Mouse (Mus musculus) megakaryocyte-erythroid progenitor cell, adult 5-6 weeks (primary cell): ENCODE results near the gene Shc4. TPM values are rescaled to one million over a fixed set of nuclear protein-coding genes. Genes with fewer than 3 reads are reported as not detected.

ENCODE experiments used
- ATAC-seq: replicated peaks from 2 replicates; pipeline ENCODE4 v1.8.0; 2016; ENCODE audit warnings: mild to moderate bottlenecking, inconsistent platforms; ENCODE audit not compliant: severe bottlenecking, poor library complexity, low FRiP score, low TSS enrichment
- total RNA-seq, 2 experiments: library from RNA; stranded (forward) in 1 of 2; stranded (reverse) in 1 of 2; fragments of 200-1000, 215-1000 nt in 1 of 2; fragments of >200 nt in 1 of 2; fragmentation: Nextera tagmentation in 1 of 2; gene quantifications; 2 replicates each; pipeline ENCODE4 v1.2.3; 2014 to 2017

Gene Shc4
- total RNA-seq (2014; fragmentation: Nextera tagmentation), result 0.98 and 3.3 TPM in 2 replicates
- 1.0 and 1.2 TPM in 2 replicates for total RNA-seq (2017)

- no peak for ATAC-seq
Observed at GRCm38 (mm10) chr2:125724086-125724430, at the start of gene Shc4. TSS of gene Shc4 (minus strand) at chr2:125724148.

- ATAC-seq, result peak; percentile 67; the same call in 1 of the 2 replicates
Observed at GRCm38 (mm10) chr2:125765029-125765428, 41.1 kb upstream of the Shc4 start.

- ATAC-seq, result no peak
Observed at GRCm38 (mm10) chr2:125764531-125764930, 40.6 kb upstream of the Shc4 start.

GRCm38 (mm10) chr2:125749330-125749729 is 25.4 kb upstream of the Shc4 start:
- ATAC-seq, result no peak

GRCm38 (mm10) chr2:125739338-125739737 is 15.4 kb upstream of the Shc4 start:
- ATAC-seq, result no peak

- ATAC-seq, result no peak
Observed at GRCm38 (mm10) chr2:125738718-125739117, 14.8 kb upstream of the Shc4 start.

GRCm38 (mm10) chr2:125736025-125736343 is 12.0 kb upstream of the Shc4 start:
- ATAC-seq, result peak; percentile 69

- 0 out of 2 replicates have a peak, but pooled peaks have one; percentile 5 for ATAC-seq
Observed at GRCm38 (mm10) chr2:125735333-125736024, 11.5 kb upstream of the Shc4 start.

GRCm38 (mm10) chr2:125734741-125735140 is 10.8 kb upstream of the Shc4 start:
- no peak for ATAC-seq

- ATAC-seq, result peak; percentile 85
Observed at GRCm38 (mm10) chr2:125731763-125732560, 8.0 kb upstream of the Shc4 start.

- no peak for ATAC-seq
Observed at GRCm38 (mm10) chr2:125724546-125725114, 682 bp upstream of the Shc4 start.

GRCm38 (mm10) chr2:125723408-125724085 is 401 bp downstream of the Shc4 start:
- ATAC-seq, result peak; percentile 51

GRCm38 (mm10) chr2:125723086-125723407 is 901 bp downstream of the Shc4 start:
- ATAC-seq, result 0 out of 2 replicates have a peak, but pooled peaks have one; percentile 39

GRCm38 (mm10) chr2:125716599-125716998 is 7.3 kb downstream of the Shc4 start:
- ATAC-seq, result no peak

GRCm38 (mm10) chr2:125706510-125706921 is 17.4 kb downstream of the Shc4 start:
- peak; percentile 73 for ATAC-seq

- no peak for ATAC-seq
Observed at GRCm38 (mm10) chr2:125704907-125705631, 18.9 kb downstream of the Shc4 start.

- no peak for ATAC-seq
Observed at GRCm38 (mm10) chr2:125702851-125703250, 21.1 kb downstream of the Shc4 start.

- no peak for ATAC-seq
Observed at GRCm38 (mm10) chr2:125701606-125702005, 22.3 kb downstream of the Shc4 start.

- ATAC-seq, result no peak
Observed at GRCm38 (mm10) chr2:125696219-125696618, 27.7 kb downstream of the Shc4 start.
